Mouse (Mus musculus) gastrocnemius, adult 2 months (tissue): ENCODE measurements around the gene Bcr. TPM values are rescaled to one million over a fixed set of nuclear protein-coding genes. Genes with fewer than 3 reads are reported as not detected.

ENCODE experiments used
- DNase-seq: peaks from one replicate; pipeline ENCODE4 v3.0.0; 2022
- H3K27ac ChIP-seq: fragments of 200-600 bp; 2 replicates; pipeline ENCODE4 v1.8.1; 2022; ENCODE audit warnings: mild to moderate bottlenecking
- H3K4me3 ChIP-seq: fragments of 200-600 bp; 2 replicates; pipeline ENCODE4 v1.8.1; 2022; ENCODE audit warnings: mild to moderate bottlenecking, moderate library complexity
- CTCF ChIP-seq: fragments of 200-600 bp; IDR thresholded peaks from 2 replicates; pipeline ENCODE4 v1.8.1; 2022; ENCODE audit warnings: antibody characterized with exemption, mild to moderate bottlenecking, moderate library complexity
- intact Hi-C: fragments of 180-260 bp; cut with DNase I; formaldehyde crosslinking; loops from one replicate; pipeline ENCODE4 v1.15.1; 2025
- total RNA-seq, 2 experiments: library from RNA; stranded (reverse); gene quantifications; 2 replicates each; pipeline ENCODE4 v1.2.3; 2021

Bcr gene
- total RNA-seq, 2 experiments from 2014 or later, result 4.1 to 5.1 TPM

GRCm38 (mm10) chr10:75085330-75085729 is 24.9 kb downstream of the Bcr start:
- no peak for DNase-seq
- Histone ChIP-seq H3K4me3 (no peak overlapping the region), H3K27ac (no peak overlapping the region)
- TF ChIP-seq CTCF, result no peak
- intact Hi-C loops, result no loop called here

DNA sequence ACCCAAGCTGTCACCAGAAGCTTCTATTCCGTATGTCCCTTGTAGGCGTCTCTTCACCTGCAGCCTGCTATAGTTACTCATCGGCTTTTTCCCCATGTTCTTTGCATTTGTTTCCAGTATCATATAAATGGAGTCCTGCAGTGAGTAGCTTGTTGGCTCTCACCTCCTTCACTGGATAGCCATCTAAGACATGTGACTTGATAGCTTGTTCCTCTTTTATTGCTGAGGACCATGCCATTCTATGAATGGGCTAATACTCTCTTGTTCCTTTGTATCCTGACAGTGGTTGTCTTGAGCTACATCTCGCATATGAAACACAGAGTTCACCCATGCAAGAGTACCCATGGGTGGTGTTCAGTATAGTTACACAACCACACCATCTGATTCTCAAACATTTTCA is 28.1 kb downstream of the Bcr start:
- no peak overlapping the region for H3K4me3 ChIP-seq
- DNase-seq, result no peak
- H3K27ac ChIP-seq, result no peak overlapping the region
- intact Hi-C loops, result no loop called here
- no peak for TF ChIP-seq CTCF

DNA sequence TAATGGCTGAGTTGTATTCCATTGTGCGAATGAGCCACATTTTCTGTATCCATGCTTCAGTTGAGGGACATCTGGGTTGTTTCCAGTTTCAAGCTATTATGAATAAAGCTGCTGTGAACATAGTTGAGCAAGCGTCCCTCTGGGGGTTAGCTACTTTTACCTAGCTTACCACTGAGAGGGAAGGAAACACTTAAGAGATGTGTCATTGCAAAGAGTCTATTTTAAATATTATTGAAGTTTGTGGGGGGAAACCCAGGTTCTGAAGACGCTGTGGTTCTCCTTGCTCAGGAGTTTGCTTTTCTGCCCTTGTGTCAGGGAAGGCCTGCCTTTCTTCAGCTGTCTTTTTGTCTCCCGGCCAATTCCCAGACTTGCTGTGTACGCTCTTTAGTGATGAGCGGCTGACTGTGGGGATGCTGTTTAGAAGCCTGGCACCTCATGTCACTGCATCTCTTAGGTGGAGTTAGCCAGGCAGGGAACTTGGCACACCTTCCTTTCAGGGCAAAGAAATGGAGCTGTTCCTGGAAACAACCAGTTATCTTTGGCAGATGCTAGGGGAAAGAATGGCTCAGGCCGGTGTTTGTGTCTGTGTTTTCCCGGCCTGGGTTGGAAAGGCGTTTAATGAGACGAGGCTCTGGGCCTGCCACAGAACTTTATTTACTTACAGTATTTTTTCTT is 31.2 kb downstream of the Bcr start:
- no peak for TF ChIP-seq CTCF
- DNase-seq, result peak; percentile 61
- Histone ChIP-seq H3K27ac (peak overlapping the region; percentile 68), H3K4me3 (no peak overlapping the region)
- intact Hi-C loops, result loop anchor here (5.0 kb wide), 1 partner anchor 41 kb away; no protein-coding TSS in a partner anchor

DNA sequence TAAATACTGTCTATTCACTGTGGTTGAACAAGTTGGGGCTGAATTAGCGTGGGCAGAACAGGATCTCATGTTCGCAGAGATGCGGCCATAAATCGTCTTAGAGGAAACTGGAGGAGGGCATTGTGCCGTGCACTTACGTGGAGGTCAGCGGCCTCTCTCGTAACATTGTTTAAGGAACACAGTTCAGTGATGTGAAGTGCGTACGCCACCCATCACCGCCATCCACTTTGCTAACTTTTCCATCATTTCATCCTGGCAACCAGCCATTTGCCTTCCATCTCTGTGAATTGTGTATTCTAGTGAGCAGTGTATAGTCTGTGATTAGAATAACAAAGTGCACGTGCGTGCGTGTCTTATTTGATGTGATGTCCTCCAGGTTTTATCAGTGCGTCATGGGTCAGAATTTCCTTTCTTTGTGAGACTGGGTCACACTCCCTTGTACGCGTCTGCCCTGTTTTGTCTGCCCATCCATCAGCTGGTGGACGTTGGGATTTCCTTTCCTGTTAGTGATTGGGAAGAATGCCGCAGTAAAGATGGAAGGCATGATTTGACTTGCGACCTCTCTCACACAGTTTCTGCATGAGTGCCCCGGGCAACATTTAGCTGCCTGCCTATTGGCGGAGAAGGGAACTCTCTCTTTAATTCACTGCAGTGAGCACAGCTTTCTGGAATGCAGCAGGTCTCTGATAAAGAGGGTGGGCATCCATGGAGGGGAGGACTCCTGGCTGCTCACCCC is 33.0 kb downstream of the Bcr start:
- intact Hi-C loops, result loop anchor here (5.0 kb wide), 1 partner anchor 39 kb away; no protein-coding TSS in a partner anchor
- Histone ChIP-seq H3K4me3 (no peak overlapping the region), H3K27ac (no peak overlapping the region)
- no peak for TF ChIP-seq CTCF
- no peak for DNase-seq

- no peak overlapping the region for H3K27ac ChIP-seq
- TF ChIP-seq CTCF, result no peak
- DNase-seq, result no peak
- H3K4me3 ChIP-seq, result no peak overlapping the region
- intact Hi-C loops, result loop anchor here (5.0 kb wide), 1 partner anchor 38 kb away; no protein-coding TSS in a partner anchor
Measured at GRCm38 (mm10) chr10:75094338-75094737, 33.9 kb downstream of the Bcr start.

GRCm38 (mm10) chr10:75095216-75095615 is 34.8 kb downstream of the Bcr start:
- no peak overlapping the region for H3K27ac ChIP-seq
- no peak overlapping the region for H3K4me3 ChIP-seq
- TF ChIP-seq CTCF, result no peak
- DNase-seq, result no peak
- intact Hi-C loops, result no loop called here

GRCm38 (mm10) chr10:75098446-75099183 is 38.2 kb downstream of the Bcr start:
- intact Hi-C loops, result no loop called here
- H3K27ac ChIP-seq, result peak overlapping the region; percentile 25
- no peak for DNase-seq
- no peak overlapping the region for H3K4me3 ChIP-seq
- no peak for TF ChIP-seq CTCF

DNA sequence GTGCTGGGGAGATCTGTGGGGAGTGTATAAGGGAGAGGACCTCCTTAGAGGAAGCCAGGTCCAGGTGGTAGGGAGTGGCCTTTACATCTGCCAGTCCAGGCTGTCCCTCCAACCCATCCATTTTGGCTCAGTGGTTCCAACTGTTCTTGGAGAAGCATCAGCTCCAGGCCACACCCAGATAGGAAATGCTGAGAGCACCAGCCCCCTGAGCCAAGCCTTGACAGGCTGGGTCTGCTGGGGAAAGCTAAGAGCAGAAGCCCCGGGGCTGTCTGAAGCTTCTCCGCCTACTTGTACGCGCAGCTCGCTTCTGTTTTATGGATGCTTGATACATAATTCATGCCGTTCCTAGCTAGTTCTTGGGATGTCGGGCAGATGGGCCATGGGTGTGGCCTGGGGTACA is 39.9 kb downstream of the Bcr start:
- Histone ChIP-seq H3K4me3 (no peak overlapping the region), H3K27ac (peak overlapping the region; percentile 46; the same call in 1 of the 2 replicates)
- DNase-seq, result no peak
- no peak for TF ChIP-seq CTCF
- intact Hi-C loops, result loop anchor here (5.0 kb wide), 1 partner anchor 38 kb away; the partner anchor contains the start of gene Bcr

DNA sequence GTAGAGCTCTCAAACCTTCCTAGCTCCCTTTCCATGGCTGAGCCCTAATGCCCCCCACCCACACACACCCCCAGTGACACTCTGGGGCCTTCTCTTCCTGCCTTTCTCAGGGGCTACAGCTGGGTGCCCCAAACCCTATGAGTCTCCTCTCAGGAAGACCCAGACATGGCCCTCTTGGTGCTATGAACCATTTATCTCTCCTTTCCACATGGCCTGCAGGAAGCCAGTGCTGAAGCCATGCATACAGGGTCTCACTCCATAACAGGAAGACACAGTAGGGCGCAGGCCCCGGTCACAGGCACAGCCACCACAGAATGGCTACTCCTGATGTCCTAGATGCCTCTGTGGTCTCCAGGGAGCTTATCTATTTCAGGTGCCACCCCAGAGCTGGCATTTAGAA is 43.1 kb downstream of the Bcr start:
- no peak for TF ChIP-seq CTCF
- H3K4me3 ChIP-seq, result no peak overlapping the region
- DNase-seq, result no peak
- intact Hi-C loops, result loop anchor here (5.0 kb wide), 1 partner anchor 41 kb away; the partner anchor contains the start of gene Bcr
- peak overlapping the region; percentile 80 for H3K27ac ChIP-seq

GRCm38 (mm10) chr10:75104191-75105098 is 44.1 kb downstream of the Bcr start:
- intact Hi-C loops, result loop anchor here (5.0 kb wide), 2 partner anchors 42 to 43 kb away; partner anchors contain the start of gene Bcr
- no peak for TF ChIP-seq CTCF
- peak; percentile 76 for DNase-seq
- Histone ChIP-seq H3K27ac (peak overlapping the region; percentile 80), H3K4me3 (peak overlapping the region; percentile 28; the same call in 1 of the 2 replicates)

DNA sequence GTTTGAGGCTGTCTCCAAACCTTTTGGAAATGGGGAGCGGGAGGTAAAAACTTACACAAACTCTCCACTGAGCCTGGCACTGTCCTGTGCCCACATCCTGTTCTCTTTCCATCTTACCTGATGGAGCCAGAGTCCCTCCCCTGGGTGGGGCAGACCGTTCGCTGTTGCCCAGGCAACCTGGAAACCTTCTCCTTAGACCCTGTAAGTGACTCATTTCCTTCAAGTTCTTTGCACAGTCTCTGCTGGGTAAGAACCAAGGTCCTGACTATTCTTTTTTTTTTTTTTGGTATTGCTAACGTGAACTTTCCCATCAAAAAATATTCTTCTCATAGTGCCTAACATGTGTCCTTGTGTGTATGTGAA is 44.7 kb downstream of the Bcr start:
- H3K4me3 ChIP-seq, result no peak overlapping the region
- H3K27ac ChIP-seq, result peak overlapping the region; percentile 80
- intact Hi-C loops, result loop anchor here (5.0 kb wide), 1 partner anchor 42 kb away; no protein-coding TSS in a partner anchor

GRCm38 (mm10) chr10:75105687-75106086 is 45.3 kb downstream of the Bcr start:
- no peak for TF ChIP-seq CTCF
- Histone ChIP-seq H3K4me3 (no peak overlapping the region), H3K27ac (peak overlapping the region; percentile 48)
- intact Hi-C loops, result loop anchor here (5.0 kb wide), 1 partner anchor 42 kb away; no protein-coding TSS in a partner anchor
- DNase-seq, result no peak

More for the DNA sequence above, 44.7 kb downstream of the Bcr start:
- no peak for TF ChIP-seq CTCF
- DNase-seq, result no peak
